Mouse (Mus musculus) urinary bladder, postnatal 14 days (tissue): Measurements from ENCODE around the gene A830005F24Rik.

ENCODE experiments used
- DNase-seq: peaks from one replicate; pipeline ENCODE4 v3.0.0; 2021; ENCODE audit warnings: low spot score

A830005F24Rik gene

GRCm38 (mm10) chr13:48544867-48545266 is 31.5 kb downstream of the A830005F24Rik start:
- DNase-seq: no peak

GRCm38 (mm10) chr13:48545476-48546281 is 32.3 kb downstream of the A830005F24Rik start:
- DNase-seq: peak; percentile 98

DNA sequence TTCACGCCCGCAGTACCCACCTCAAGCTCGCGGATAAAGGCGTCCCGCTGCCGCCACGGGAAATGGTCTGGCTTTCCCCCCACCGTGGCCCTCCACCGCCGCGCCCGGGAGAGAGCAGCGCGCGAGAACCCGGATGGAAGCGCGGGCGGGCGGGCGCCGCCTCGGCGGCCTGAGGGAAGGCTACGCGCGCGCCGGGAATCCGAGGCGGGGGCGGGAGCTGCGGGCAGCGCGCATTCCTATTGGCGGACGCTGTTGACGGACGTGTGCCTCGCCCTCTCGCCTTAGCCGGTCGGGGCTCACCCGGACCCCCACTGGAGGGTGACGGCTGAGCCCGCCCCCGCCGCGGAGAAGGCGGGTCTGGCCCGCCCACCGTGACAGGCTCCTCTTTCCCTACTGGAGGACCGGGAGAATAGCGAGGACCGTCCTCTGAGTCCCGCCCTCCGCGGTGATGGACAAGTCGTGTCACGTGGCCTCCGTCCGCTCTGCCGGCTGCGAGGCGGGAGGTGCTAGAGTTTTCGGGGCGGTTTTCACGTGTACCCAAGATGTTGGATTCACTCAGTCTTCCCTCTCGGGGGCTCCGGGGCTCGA is 33.1 kb downstream of the A830005F24Rik start:
- DNase-seq: peak; percentile 100

GRCm38 (mm10) chr13:48547623-48548022 is 34.3 kb downstream of the A830005F24Rik start:
- no peak for DNase-seq

DNA sequence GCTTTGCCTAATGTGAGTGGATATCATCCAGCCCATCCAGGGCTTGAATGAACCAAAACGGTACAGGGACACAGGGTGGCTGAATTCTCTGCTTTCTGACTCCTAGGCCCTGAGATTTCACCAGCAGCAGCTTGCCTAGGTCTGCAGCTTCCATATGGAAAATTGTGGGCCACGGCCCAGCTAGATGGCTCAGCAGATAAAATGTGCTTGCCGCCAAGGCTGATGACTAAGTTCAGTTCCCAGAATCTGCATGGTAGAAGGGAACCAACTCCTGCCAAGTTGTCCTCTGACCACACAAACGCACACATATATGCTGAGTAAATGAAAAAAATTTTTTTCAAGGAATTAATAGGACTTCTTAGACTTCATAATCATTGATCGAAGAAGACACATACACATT is 34.9 kb downstream of the A830005F24Rik start:
- DNase-seq: no peak

- peak; percentile 92 for DNase-seq
Measured at GRCm38 (mm10) chr13:48552181-48553090, 39.1 kb downstream of the A830005F24Rik start.

DNA sequence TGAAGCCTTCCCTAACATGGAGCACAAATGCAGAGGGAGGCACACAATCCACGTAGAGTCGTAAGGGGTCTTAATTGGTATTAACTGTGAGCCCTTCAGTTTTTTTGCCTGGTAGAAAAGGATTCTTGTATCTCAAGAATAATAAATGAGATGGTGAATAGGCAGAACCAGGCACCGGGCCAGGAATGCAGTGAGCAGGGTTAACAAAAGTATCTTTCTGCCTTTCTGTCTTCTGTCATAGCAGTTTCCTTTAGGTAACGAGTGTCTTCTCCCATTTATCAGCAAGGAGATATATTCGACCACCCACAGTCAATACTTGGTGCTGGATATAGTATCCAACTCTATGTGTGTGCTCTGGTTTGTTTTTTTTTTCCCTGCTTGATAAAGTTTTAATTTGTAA is 40.1 kb downstream of the A830005F24Rik start:
- DNase-seq: no peak

DNA sequence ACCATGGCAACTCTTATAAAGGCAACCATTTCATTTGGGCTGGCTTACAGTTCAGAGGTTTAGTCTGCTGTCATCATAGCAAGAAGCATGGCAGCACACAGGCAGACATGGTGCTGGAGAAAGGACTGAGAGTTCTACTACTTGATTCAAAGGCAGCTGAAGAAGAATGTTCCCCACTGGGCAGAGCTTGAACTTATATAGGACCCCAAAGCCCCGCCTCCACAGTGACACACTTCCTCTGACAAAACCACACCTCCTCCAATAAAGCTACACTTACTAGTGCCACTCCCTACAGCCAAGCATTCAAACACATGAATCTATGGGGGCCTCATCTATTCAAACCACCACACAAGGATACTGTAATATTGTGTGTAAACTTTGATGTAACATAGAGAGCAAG is 41.2 kb downstream of the A830005F24Rik start:
- DNase-seq: no peak

GRCm38 (mm10) chr13:48555976-48556375 is 42.6 kb downstream of the A830005F24Rik start:
- DNase-seq: no peak

GRCm38 (mm10) chr13:48561481-48561880 is 48.1 kb downstream of the A830005F24Rik start:
- DNase-seq: no peak

- no peak for DNase-seq
Measured at GRCm38 (mm10) chr13:48562336-48562735, 49.0 kb downstream of the A830005F24Rik start.
